Mouse (Mus musculus): ENCODE data around the gene Ssu2. TPM values are rescaled to one million over a fixed set of nuclear protein-coding genes. Genes with fewer than 3 reads are reported as not detected.
A peak's percentile ranks its signal among the peaks of the same experiment; 100 is the strongest.

Gene Ssu2
- polyA plus RNA-seq (2017; shearing (Covaris generic)), result not detected

DNA sequence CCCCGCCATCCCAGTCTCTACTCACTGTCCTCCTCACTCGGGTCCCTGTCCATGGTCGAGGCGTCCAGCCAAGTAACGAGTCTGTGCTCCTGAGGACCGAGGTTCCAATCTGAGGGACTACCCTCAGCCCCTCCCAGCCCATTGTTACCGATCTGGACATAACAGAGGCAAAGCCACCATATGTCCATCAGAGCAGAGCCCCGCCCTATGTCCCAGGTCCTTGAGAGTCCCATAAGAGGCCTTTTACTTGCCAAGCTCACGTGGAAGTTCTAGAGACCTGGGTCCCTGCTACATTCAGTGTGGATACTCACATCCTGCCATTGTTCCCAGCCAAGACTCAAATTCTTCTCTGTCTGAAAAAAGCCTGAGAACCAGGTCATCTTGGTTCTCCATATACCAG, at the start of gene Ssu2:
TSS of gene Ssu2 (minus strand) at position 77 of the 400 bp plus-strand sequence.
- ATAC-seq, result no peak

DNA sequence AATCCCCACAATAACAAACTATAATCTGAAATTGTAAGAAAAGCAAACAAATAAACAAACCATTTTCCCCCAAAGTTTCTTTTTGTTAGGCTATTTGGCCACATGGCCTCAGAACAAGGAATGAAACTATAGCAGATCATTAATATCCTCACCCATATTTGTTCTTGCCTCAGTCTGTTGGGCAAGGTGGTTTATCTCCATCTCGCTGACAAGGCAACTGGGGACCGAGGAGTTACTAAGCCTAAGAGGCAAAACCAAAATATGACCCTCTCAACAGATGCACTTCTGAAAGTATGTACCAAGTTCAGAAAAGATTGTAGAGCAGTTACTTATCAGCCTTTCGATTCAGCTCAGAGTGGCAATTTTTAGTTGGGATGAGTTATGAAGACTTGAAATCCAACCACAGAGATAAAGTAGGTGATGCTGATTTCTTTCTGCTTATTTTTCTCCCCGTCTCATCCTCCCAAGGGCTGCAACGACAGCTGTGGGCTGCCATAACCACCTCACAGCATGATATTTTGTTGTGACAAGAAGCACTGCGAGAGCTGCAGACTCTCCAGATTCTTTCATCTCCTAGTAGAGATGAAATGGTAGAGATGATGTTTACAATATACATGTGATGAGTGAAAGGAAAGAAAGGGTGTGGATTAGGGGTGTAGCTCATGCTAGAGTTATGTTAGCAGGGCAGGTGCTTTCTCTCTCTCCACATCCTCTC, 38.4 kb upstream of the Ssu2 start:
- no peak for ATAC-seq

DNA sequence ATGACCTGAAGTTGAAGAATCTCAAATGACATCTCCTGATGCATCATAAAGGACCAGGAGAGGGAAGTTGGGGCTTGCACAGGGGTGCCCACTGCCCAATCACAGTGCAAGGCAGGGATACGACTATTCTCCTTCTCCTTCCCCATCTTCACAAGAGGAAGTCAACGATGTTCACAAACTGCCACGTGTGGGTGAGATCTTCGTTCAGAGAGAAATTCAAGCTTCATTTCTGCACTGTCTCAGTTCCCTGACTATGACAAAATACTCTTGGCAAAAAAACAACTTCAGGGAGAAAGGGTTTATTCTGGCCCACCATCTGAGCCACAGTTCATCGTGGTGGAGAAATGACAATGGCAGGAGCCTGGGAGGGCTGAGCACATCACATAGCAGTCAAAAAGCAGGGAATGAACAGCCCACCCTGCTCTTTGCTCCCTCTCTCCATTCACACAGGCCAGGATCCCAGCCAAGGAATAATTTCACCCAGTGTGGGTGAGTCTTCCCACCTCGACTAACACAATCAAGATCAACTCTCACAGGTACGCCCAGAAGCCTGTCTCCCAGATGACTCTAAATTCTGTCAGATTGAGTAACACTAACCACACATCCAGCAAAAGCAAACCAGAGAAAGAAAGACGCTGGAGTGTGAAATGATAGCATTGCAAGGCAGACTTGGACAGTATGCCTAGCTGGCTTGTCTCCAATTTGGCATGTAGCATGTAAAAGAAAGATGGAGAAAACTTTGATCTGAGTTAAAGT, 36.1 kb upstream of the Ssu2 start:
- ATAC-seq, result no peak

DNA sequence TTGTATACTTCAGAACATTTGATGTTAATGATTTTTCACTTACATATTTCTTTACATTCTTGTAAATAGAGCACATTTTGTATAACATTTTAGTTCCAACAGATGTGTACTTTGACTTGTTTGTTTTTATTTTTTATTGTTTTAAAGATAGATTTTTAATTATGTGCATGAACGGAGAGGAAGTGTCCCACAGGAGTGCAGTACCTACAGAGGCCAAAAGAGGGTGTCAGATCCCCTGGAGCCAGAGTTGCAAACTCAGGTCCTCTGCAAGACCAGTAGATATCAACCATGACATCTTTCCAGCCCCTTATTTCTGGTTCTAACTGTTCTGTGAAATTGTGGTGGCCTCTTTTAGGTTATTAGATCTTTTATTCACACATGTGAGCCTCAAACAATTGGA, 33.1 kb upstream of the Ssu2 start:
- ATAC-seq, result no peak

DNA sequence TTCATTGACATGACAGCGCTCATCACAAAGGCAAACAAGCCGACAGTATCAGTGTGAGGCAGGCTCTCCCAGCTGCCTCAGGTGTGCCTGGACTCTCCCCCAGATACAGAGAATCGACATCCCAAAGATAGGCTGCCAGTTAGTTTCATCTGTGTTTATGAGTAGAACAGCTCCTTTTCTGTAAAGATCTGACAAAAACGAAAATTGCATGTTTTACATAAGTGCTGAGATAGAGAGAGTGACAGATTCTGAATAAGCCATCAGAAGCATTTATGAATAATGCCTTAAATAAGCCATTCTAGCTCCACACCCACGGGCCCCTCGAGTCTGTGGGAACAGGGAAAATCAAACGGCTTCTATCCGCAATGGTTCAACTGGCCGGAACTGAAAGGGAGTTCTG, 31.5 kb upstream of the Ssu2 start:
- ATAC-seq, result no peak

DNA sequence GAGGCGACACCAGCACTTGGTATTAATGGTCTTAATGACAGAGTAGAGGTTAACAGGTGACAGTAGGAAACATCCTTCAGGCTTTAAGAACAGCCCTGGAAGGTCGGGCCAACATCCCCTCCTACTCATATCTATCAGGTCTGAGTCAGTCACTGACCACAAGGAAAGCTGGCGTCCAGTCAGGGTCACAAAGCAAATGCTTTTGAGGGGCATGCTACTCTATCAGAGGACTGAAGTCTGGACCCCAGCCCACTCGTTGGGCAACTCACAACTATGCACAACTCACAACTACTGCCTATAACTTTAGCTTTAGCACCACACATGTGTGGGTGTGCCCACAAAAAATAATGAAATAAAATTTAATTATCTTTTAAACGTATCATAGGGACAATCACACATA, 16.3 kb upstream of the Ssu2 start:
- ATAC-seq, result no peak

DNA sequence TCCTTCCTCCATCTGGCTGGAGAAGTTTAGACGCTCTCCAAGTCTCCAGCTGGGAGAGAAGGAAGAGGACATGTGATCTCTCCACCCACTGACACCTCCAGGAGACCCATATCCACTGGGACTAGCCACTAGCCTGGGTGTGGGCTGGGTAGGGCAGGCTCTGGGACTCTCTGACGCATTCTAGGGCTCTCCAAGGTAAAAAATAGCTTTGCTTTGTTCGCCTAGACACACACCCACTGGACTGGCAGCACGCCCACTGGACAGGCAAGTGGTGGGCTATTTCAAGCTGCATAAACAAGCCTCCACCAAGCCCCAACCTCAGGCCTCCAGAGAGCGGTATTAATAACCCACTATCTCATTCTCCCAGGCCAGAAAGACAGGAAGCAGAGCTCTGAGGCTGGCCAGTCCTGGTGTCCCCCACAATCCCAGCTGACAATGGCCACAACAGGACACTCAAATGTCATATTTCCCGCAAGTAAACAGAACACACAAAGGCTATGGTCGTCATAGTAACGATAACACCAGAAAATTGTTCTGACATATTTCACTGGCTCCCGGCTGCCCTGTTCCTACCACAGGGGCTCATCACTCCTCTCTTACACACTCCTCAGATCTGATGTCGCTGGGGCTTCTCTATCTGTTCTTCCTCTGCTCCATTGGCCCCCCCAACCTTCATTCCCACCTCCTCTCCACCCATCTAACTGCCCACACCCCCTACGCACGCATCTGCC, 14.3 kb upstream of the Ssu2 start:
- ATAC-seq, result no peak

DNA sequence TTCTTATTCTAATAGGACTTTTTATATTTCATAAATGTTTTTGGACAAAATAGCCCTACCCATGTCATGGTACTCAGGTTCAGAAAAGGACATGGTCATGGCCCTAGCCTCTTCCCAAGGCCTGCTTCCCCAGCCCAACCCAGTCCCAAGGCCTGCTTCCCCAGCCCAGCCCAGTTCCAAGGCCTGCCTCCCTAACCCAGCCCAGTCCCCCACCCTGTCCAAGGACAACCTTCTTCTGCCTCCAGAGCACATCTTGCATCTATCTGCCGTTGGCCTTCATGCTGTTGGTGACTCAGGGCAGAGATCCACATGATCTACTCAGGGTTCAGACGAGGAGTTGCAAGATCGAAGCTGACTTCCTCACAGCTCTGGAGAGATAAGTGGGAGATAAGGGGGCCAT, 9.5 kb upstream of the Ssu2 start:
- ATAC-seq, result no peak

DNA sequence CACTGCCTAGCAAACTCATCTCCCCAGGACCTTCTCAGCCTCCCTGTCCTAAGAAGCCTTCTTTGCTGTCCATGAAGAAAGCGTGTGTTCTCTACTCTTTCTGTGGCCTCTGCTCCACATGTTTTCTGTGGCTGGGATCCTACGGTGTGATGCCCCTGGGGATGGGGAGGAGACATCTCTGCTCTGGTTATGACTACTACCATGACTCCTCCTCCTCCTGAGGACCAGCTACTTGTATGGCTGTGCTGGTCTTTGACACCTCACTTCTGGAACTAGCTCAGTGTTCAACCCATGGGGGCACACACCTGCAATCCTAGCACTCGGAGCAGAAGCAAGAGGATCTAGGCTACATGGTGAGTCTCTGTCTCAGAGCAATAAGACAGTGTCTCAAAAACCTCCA, 8.5 kb upstream of the Ssu2 start:
- ATAC-seq, result no peak

DNA sequence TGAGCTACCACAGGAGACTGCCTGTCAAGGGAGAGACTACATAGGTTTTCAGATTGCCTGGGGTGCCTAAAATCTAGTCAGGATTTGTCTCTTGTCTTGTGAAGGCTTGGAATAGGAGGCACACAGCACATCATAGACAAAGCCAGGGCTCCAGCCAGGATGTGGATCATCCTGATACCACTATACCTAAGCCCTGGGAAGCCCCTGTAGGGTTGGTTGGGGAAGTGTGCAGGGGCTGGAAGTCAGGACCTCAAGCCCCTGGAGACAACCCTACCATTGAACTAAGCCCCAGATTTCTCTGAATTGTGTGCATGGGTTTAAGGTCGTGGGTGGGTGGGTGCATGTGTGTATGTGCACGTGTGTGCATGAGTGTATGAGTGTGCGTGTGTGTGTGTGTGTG, 562 bp upstream of the Ssu2 start:
- ATAC-seq, result no peak

DNA sequence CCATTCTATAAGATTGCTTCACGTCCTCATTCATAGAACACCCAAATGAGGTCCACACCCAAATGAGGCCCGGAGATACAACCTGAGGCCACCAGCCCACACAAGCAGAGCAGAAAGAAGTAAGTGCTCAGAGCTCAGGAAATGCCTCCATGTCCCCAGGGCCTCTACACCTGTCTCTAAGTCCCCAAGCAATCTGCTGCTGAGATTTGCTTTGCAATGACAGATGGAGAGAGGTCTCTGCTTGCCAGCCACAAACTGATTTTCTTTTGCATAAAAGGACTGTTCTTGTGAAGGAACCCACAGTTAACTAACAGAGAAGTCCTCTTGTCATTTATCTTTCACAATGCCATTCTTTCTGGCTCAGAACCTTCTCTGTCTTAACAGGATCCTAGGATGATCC, 1.6 kb downstream of the Ssu2 start:
- ATAC-seq, result no peak

DNA sequence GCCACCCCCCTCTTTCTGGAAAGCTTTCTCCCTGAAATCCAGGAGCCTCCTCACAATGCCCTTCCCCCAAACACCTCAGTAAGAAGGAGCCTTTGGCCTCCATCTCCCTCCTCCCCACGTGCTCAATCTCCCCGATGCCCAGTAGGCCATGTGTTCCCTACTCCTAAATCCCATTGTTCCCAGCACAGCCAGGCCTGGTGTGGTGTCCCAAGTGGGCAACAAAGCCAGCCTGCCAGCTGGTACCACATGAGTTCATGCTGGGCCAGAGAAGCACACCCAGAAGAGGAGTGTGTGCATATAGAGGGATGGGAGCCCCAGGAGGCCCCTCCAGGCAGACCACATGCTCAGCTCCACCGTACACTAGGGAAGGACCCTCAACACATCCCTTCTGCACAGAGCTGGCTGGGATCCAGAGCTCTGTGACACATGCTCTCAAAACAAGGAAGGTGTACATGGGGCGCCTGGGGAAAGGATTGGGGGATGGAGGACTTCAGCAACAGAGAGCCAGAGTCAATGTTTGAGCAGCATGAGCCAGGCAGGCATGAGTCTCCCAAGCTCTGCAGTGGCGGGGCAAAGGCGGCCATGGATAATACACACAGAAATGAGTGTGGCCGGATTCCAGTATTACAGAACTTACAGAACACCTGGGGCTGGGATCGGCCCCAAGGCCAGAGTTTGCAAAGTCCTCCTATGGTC, 4.7 kb downstream of the Ssu2 start:
- no peak for ATAC-seq

DNA sequence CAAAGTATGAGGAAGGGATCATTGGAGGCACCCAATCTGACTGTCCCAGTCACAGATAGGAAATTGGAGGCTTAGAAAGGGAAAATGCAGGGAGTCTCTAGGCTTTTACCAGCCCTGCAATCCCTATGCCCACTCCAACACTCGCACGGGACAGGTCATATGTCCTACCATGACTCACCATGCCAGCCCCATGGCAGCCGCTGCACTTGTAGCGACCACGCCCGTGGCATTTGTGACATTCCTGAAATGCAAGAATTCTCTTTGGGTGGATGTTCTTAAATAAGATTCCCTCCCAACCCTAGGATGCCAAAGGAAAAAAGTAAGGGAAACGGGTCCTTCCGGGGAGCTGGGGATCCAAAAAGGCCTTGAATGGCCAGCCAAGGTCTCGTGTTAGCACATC, 8.8 kb downstream of the Ssu2 start:
- ATAC-seq, result no peak

DNA sequence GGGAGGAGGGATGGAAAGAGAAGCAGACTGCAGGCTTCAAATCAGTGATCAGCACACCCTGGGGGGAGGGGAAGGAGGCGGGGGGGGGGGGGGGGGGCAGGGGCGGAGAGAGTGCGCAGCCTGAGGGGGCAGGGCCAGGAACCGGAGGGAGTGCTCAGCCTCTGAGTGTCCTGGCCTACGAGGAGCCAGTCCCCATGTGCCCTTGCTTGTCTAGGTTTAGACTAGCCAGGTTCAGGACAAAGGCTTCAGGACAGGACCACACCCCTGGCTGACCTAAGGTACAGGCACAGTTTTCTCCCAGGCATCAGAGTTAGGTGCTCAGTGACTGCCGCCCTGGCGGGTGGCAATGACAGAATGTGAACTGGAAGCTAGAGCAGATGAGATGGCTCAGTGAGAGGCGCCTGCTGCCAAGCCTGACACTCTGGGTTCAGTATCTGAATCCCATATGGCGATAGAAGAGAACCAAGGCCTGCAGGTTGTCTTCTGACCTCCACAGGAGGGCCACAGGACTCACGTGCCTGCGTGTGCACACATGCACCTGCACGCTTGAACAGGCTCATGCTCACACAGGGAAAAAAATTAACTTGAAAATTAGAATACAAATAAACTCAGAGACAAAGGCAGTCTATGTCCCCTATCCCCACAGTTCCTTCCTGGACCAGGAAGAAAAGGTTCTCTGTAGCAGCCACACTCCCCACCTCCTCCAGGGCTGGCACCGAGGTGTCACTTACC, 12.0 kb downstream of the Ssu2 start:
- no peak for ATAC-seq

DNA sequence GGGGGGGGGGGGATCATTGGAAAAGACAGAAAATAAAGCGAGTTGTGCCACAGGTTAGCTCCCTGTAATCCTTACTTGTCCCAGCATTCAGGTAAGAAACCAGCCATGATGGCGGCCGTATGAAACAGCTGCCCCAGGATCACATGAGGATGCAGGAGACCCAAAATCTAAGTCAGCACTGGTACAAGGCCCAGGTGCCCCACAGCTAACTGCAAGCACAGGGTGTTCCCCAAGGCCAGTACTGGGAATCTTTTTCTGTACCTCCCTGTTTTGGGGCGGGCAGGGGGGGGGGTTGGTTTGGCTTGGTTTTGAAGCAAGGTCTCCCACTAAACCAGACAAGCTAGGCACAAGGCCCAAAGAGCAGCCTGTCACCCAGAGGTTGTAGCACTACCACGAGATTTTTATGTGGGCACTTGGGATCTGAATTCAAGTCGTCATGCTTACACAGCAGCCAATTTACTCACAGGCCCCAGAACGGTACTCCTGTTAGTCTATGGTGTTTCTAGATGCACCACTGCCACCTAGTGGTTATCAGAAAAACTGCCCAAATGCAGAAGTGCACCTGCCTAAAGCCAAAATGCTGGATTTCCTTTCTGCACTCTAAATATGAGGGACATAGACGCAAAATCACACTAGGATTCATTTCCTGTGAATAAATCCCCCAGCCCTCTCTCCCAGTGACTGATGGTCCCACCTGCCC, 13.8 kb downstream of the Ssu2 start:
- peak; percentile 23 for ATAC-seq

DNA sequence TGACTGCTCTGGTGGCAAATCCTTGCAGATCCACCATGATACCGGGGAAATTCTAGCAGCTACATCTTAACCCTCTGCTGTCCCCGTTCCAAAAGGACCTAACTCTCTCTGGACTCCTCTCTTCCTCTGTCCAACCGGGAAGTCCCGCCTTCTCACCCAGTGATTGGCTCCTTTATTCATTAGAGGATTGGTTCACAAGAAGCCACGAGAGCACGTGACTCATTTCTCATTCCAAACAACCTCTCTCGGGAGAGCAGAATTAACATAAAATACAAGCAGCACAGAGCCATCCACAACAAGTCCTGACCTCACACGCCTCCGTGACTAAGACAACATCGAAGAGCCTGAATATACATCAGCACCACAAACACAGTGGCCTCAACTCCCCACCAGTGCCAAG, 22.5 kb downstream of the Ssu2 start:
- ATAC-seq, result no peak

DNA sequence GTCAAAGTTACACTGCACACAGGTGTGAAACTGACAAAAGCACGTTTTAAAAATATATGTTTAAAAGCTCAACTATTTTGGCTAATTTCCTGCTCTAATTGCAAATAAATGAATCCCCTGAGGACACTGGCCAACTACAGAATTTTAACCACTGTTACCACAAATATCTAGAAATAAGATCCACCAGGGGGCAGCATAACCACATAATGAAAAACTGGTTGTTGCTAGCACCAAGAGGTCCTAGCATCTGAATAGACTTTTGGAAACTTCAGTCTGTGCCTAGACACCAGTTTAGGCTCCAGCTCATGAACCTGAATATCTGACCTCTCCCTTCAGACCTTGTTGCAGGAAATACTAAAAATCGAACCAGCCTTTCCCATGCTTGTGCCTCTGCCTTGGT, 23.2 kb downstream of the Ssu2 start:
- ATAC-seq, result no peak

DNA sequence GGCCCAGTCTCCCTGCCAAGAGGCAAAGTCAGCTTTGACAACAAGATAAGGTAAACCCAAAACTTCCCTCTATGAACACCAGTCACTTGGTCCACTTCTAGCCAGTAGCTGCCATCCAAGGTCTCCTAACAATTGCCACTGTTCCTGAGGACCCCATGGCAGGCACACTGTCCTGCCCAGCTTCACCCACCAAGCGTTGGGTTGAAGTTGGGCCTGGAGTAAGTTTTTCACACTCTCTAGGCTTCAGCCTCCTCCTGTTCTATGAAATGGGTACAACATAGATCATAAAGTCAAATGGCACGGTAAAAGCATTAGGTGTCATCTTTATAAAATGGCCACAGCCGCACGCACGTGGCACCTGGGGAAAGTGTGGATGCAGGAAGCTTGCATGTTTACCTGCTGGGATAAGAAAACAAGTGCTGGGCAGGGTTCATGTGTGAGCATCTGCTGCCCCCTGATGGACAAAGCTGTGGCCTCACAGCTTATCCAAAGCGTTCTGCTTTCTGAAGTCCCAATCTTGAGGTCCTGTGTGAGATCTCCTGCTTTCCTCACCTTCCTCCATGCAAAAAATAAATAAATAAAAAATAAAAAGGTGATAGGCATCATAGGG, 25.4 kb downstream of the Ssu2 start:
- ATAC-seq, result no peak

DNA sequence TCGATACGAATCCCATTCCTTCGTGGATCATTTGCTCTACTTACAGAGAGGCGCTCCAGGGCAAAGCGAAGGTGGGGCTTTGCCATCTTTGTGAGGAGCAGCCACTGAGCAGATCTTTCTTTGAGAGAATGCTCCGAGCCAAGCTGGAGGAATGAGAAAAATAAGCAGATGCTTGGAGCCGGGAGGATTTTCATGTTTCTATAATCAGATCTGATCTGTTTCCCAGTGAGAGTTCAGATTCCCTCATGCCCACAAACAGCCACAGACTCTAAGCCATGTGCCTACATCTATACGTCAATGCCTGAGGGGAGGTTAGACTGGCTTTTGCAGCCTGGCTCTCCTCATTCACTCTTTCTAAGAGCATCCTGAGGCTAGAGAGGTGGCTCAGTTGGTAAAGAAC, 27.1 kb downstream of the Ssu2 start:
- ATAC-seq, result no peak

DNA sequence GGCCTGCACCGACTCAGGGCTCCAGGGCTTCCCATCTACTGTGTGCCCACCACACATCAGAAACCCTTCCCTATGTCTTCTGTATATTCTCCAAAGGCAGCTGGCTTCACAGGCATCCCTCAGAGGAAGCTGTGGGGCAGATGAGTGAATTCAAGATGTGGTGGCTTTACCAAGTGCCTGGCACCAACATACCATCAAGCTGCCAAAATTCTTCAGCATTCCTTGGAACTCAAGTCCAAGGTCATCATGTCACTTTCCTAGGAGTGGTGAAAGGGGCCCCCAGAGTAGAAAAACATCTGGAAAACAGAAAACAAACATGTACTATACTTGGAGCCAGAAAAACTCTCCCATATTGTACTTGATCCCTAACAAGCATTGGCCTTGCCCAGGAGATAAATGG, 28.5 kb downstream of the Ssu2 start:
- no peak for ATAC-seq

DNA sequence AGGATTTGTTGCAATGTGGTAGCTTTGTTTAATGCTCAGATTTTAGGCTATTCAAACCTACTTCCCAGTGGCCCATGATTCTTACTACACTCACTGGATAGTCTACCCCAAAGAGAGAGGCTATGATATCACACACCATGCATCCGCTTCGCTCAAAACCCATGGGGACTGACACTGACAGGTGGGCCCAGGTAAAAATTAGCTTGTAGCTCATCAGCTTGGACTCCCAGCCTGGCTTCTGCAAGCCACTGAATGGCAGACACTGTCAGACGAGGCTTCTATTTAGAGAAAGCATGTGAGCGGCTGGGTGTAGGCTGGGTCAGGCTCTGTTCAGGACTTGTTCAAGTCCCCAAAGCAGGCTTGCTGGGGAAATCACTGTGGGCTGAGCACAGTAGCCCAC, 37.4 kb downstream of the Ssu2 start:
- no peak for ATAC-seq
